Mouse (Mus musculus): Measurements from ENCODE around the gene Gpr61. TPM values are rescaled to one million over a fixed set of nuclear protein-coding genes. Genes with fewer than 3 reads are reported as not detected.

Gpr61 gene
- total and polyA plus RNA-seq, 2 experiments from 2014 or later: 7.8 to 12.8 TPM

DNA sequence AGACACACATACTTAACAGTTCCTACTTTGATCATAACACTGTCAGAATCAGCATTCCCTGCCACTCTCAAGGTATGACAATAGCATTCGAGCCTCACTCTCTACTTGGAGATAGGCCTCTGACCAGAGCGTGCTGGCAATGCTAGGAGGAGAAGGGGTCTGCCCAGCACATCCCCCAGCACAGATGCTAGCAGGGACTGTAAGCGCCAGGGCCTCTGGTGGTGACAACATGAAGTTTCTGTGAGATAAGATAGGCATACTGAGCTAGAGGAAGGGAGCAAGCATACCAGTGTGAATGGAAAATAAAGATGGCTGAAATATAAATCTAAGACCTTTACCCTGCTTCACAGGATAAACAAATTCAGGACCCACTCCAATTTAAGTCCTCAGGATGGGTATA is 49.4 kb downstream of the Gpr61 start:
- Histone ChIP-seq H3K4me2 (ENCODE audit: low read depth, low read length, poor library complexity, severe bottlenecking) (no peak overlapping the region), H3K36me3 (ENCODE audit: insufficient read depth, low read length) (peaks cover 22% of the 10 kb centered on the region), H3K27me3 (ENCODE audit: insufficient read depth, low read length) (no peaks in the 10 kb centered on the region), H3K4me1 (ENCODE audit: insufficient read depth, low read length) (no peaks in the 10 kb centered on the region), H3K4me3 (ENCODE audit: low read depth, low read length) (no peak overlapping the region), H3K9me3 (ENCODE audit: low read length) (no peaks in the 10 kb centered on the region), H3K9ac (replicated peaks; ENCODE audit: low read length, poor library complexity, severe bottlenecking) (no peak overlapping the region), H3K27ac (ENCODE audit: low read depth, low read length) (no peak overlapping the region)
- 90% methylated on average over 3 of the region's 3 CpGs for WGBS
- ATAC-seq (ENCODE audit: low FRiP score) (no peak), DNase-seq (ENCODE audit: low spot score) (no peak)
- TF ChIP-seq CTCF (IDR thresholded peaks at IDR 0.05): no peak

DNA sequence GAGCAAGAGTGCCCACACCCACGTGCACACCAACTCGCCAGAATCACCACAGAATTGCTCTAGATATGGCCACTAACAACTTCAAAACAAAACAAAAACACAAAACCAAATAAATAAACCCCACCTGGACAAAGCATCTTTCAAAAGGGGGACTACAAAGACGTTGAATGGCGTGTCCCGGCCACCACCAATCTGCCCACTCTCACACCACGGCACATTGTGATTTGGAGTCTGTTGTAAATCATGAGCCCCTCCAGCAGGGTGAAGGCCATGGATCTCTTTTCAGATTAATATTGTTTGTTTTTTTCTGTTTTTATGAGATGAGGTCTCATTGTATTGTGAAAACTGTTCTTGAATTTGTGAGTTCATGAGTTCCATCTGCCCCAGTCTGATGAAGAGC is 52.6 kb downstream of the Gpr61 start:
- no peaks in the 10 kb centered on the region for H3K9me3 ChIP-seq (ENCODE audit: low read length)
- H3K36me3 ChIP-seq (ENCODE audit: insufficient read depth, low read length): 0 out of 2 replicates have a peak, but pooled peaks cover 3% of the 10 kb centered on the region
- H3K4me3 ChIP-seq (ENCODE audit: low read depth, low read length): no peak overlapping the region
- no peak overlapping the region for H3K27ac ChIP-seq (ENCODE audit: low read depth, low read length)
- H3K4me1 ChIP-seq (ENCODE audit: insufficient read depth, low read length): no peaks in the 10 kb centered on the region
- H3K27me3 ChIP-seq (ENCODE audit: insufficient read depth, low read length): no peaks in the 10 kb centered on the region
- DNase-seq (ENCODE audit: low spot score): no peak
- H3K9ac ChIP-seq (replicated peaks; ENCODE audit: low read length, poor library complexity, severe bottlenecking): no peak overlapping the region
- no peak overlapping the region for H3K4me2 ChIP-seq (ENCODE audit: low read depth, low read length, poor library complexity, severe bottlenecking)
- no peak for ATAC-seq (ENCODE audit: low FRiP score)
- no peak for TF ChIP-seq CTCF (IDR thresholded peaks at IDR 0.05)
- WGBS: 91% methylated on average over 6 of the region's 6 CpGs

DNA sequence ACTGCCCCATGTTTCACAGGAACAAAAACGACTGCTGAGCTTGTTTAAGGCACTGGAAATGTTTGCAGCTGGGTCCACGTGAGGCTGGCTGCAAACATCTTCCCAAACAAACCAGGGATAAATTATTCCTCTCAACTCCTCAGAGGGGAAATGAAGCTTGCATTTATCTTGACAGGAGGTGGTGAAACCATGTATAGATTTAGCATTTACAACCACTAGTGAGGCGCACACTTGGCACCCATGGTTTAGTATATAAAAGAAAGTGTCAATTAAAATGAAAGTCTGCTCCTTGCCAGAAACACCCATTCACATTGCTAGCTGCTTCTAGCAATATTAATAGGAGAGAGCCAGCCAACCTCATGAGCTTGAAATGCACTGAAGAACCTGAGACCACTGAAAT is 53.1 kb downstream of the Gpr61 start:
- 0 out of 2 replicates have a peak, but pooled peaks cover 3% of the 10 kb centered on the region for H3K36me3 ChIP-seq (ENCODE audit: insufficient read depth, low read length)
- 34% methylated on average over 3 of the region's 3 CpGs for WGBS
- H3K27ac ChIP-seq (ENCODE audit: low read depth, low read length): 0 out of 2 replicates have a peak overlapping the region, but pooled peaks have one; percentile 12
- H3K4me3 ChIP-seq (ENCODE audit: low read depth, low read length): no peak overlapping the region
- H3K9ac ChIP-seq (replicated peaks; ENCODE audit: low read length, poor library complexity, severe bottlenecking): no peak overlapping the region
- no peak for TF ChIP-seq CTCF (IDR thresholded peaks at IDR 0.05)
- ATAC-seq (ENCODE audit: low FRiP score) (no peak), DNase-seq (ENCODE audit: low spot score) (peak; percentile 31)
- no peaks in the 10 kb centered on the region for H3K4me1 ChIP-seq (ENCODE audit: insufficient read depth, low read length)
- H3K9me3 ChIP-seq (ENCODE audit: low read length): no peaks in the 10 kb centered on the region
- no peaks in the 10 kb centered on the region for H3K27me3 ChIP-seq (ENCODE audit: insufficient read depth, low read length)
- H3K4me2 ChIP-seq (ENCODE audit: low read depth, low read length, poor library complexity, severe bottlenecking): no peak overlapping the region

Other genes starting within 250 kb of the Gpr61 start
- 28.5 and 36.4 TPM in 2 replicates for gene Gstm7, start 223.1 kb downstream of the Gpr61 start, total RNA-seq (2014; rRNA removed)
- 38.3 and 38.9 TPM in 2 replicates for gene Gstm7, start 223.1 kb downstream of the Gpr61 start, polyA plus RNA-seq (2015; fragmentation: Nextera tagmentation; extraction: Ambion mirVana)
- gene Gstm6, start 211.1 kb downstream of the Gpr61 start, total RNA-seq (2014; rRNA removed): 16.7 and 25.5 TPM in 2 replicates
- 27.2 and 31.6 TPM in 2 replicates for gene Gstm6, start 211.1 kb downstream of the Gpr61 start, polyA plus RNA-seq (2015; fragmentation: Nextera tagmentation; extraction: Ambion mirVana)
- not detected in 2 replicates for gene Gstm3, start 185.6 kb downstream of the Gpr61 start, total RNA-seq (2014; rRNA removed)
- gene Gstm3, start 185.6 kb downstream of the Gpr61 start, polyA plus RNA-seq (2015; fragmentation: Nextera tagmentation; extraction: Ambion mirVana): not detected in 2 replicates
- 8.5 and 10.2 TPM in 2 replicates for gene Gstm2, start 168.4 kb downstream of the Gpr61 start, total RNA-seq (2014; rRNA removed)
- 13.0 and 14.8 TPM in 2 replicates for gene Gstm2, start 168.4 kb downstream of the Gpr61 start, polyA plus RNA-seq (2015; fragmentation: Nextera tagmentation; extraction: Ambion mirVana)
- 105 and 142 TPM in 2 replicates for gene Gstm1, start 136.9 kb downstream of the Gpr61 start, total RNA-seq (2014; rRNA removed)
- gene Gstm1, start 136.9 kb downstream of the Gpr61 start, polyA plus RNA-seq (2015; fragmentation: Nextera tagmentation; extraction: Ambion mirVana): 293 and 371 TPM in 2 replicates
- gene Gstm4, start 110.0 kb downstream of the Gpr61 start, total RNA-seq (2014; rRNA removed): 4.1 and 4.5 TPM in 2 replicates
- gene Gstm4, start 110.0 kb downstream of the Gpr61 start, polyA plus RNA-seq (2015; fragmentation: Nextera tagmentation; extraction: Ambion mirVana): 25.6 and 25.9 TPM in 2 replicates
- 58.4 and 79.8 TPM in 2 replicates for gene Ampd2, start 68.2 kb downstream of the Gpr61 start, total RNA-seq (2014; rRNA removed)
- 58.8 and 60.0 TPM in 2 replicates for gene Ampd2, start 68.2 kb downstream of the Gpr61 start, polyA plus RNA-seq (2015; fragmentation: Nextera tagmentation; extraction: Ambion mirVana)
- gene Gnat2, start 62.1 kb downstream of the Gpr61 start, total RNA-seq (2014; rRNA removed): 0.28 TPM in 1 of 2 replicates, not detected in the other
- 0.26 and 0.28 TPM in 2 replicates for gene Gnat2, start 62.1 kb downstream of the Gpr61 start, polyA plus RNA-seq (2015; fragmentation: Nextera tagmentation; extraction: Ambion mirVana)
- 70.8 and 97.2 TPM in 2 replicates for gene Gnai3, start 8.7 kb downstream of the Gpr61 start, total RNA-seq (2014; rRNA removed)
- 87.4 and 93.6 TPM in 2 replicates for gene Gnai3, start 8.7 kb downstream of the Gpr61 start, polyA plus RNA-seq (2015; fragmentation: Nextera tagmentation; extraction: Ambion mirVana)
- 35.5 and 37.8 TPM in 2 replicates for gene Amigo1, start 31.5 kb upstream of the Gpr61 start, total RNA-seq (2014; rRNA removed)
- 12.2 and 12.6 TPM in 2 replicates for gene Amigo1, start 31.5 kb upstream of the Gpr61 start, polyA plus RNA-seq (2015; fragmentation: Nextera tagmentation; extraction: Ambion mirVana)
- gene Cyb561d1, start 46.3 kb upstream of the Gpr61 start, total RNA-seq (2014; rRNA removed): 3.7 and 4.9 TPM in 2 replicates
- gene Cyb561d1, start 46.3 kb upstream of the Gpr61 start, polyA plus RNA-seq (2015; fragmentation: Nextera tagmentation; extraction: Ambion mirVana): 3.5 and 4.0 TPM in 2 replicates
- gene Atxn7l2, start 56.1 kb upstream of the Gpr61 start, total RNA-seq (2014; rRNA removed): 22.5 and 24.9 TPM in 2 replicates
- 16.1 and 19.3 TPM in 2 replicates for gene Atxn7l2, start 56.1 kb upstream of the Gpr61 start, polyA plus RNA-seq (2015; fragmentation: Nextera tagmentation; extraction: Ambion mirVana)
- gene Sypl2, start 71.8 kb upstream of the Gpr61 start, total RNA-seq (2014; rRNA removed): 0.42 and 0.55 TPM in 2 replicates
- gene Sypl2, start 71.8 kb upstream of the Gpr61 start, polyA plus RNA-seq (2015; fragmentation: Nextera tagmentation; extraction: Ambion mirVana): 0.10 and 0.17 TPM in 2 replicates
- gene Psma5, start 102.0 kb upstream of the Gpr61 start, total RNA-seq (2014; rRNA removed): 93.3 and 102 TPM in 2 replicates
- gene Psma5, start 102.0 kb upstream of the Gpr61 start, polyA plus RNA-seq (2015; fragmentation: Nextera tagmentation; extraction: Ambion mirVana): 221 and 224 TPM in 2 replicates
- 68.4 and 80.3 TPM in 2 replicates for gene Sort1, start 129.2 kb upstream of the Gpr61 start, total RNA-seq (2014; rRNA removed)
- gene Sort1, start 129.2 kb upstream of the Gpr61 start, polyA plus RNA-seq (2015; fragmentation: Nextera tagmentation; extraction: Ambion mirVana): 11.2 and 12.7 TPM in 2 replicates
- not detected in 2 replicates for gene Mybphl, start 210.0 kb upstream of the Gpr61 start, total RNA-seq (2014; rRNA removed)
- 0.13 TPM in 1 of 2 replicates, not detected in the other for gene Mybphl, start 210.0 kb upstream of the Gpr61 start, polyA plus RNA-seq (2015; fragmentation: Nextera tagmentation; extraction: Ambion mirVana)
- gene Psrc1, start 229.0 kb upstream of the Gpr61 start, total RNA-seq (2014; rRNA removed): 4.8 and 5.6 TPM in 2 replicates
- gene Psrc1, start 229.0 kb upstream of the Gpr61 start, polyA plus RNA-seq (2015; fragmentation: Nextera tagmentation; extraction: Ambion mirVana): 1.8 and 3.2 TPM in 2 replicates